Mouse (Mus musculus): Measurements from ENCODE around the gene Gm28053. TPM values are rescaled to one million over a fixed set of nuclear protein-coding genes. Genes with fewer than 3 reads are reported as not detected.
A peak's percentile ranks its signal among the peaks of the same experiment; 100 is the strongest.

Gm28053 gene
- not detected in 2 replicates for polyA plus RNA-seq (2012; ENCODE audit: insufficient read depth, low replicate concordance)

GRCm38 (mm10) chr6:48718455-48718854 lies at the start of gene Gm28053, which contains the start of gene Gimap7:
Gm28053 (plus strand) TSS chr6:48718607.
Gimap7 (plus strand) TSS chr6:48718621.
- H3K27me3 ChIP-seq (replicated peaks), result peaks cover 5% of the 10 kb centered on the region
- no peak for TF ChIP-seq GATA1 (IDR thresholded peaks at IDR 0.05; ENCODE audit: borderline replicate concordance, low read length)
- TF ChIP-seq FLI1 (IDR thresholded peaks at IDR 0.05; ENCODE audit: low read length), result no peak
- no peaks in the 10 kb centered on the region for H3K9me3 ChIP-seq
- no peaks in the 10 kb centered on the region for H3K36me3 ChIP-seq (replicated peaks; ENCODE audit: low read length)
- peaks cover 26% of the 10 kb centered on the region for H3K4me1 ChIP-seq
- no peak within 1 kb of the TSS for H3K4me3 ChIP-seq (replicated peaks)

- Histone ChIP-seq H3K4me3 (replicated peaks) (no peak overlapping the region), H3K27me3 (replicated peaks) (peaks cover 8% of the 10 kb centered on the region), H3K4me1 (peaks cover 27% of the 10 kb centered on the region), H3K36me3 (replicated peaks; ENCODE audit: low read length) (no peaks in the 10 kb centered on the region), H3K9me3 (no peaks in the 10 kb centered on the region)
- TF ChIP-seq FLI1 (IDR thresholded peaks at IDR 0.05; ENCODE audit: low read length) (no peak), GATA1 (IDR thresholded peaks at IDR 0.05; ENCODE audit: borderline replicate concordance, low read length) (no peak)
These were observed 48.9 kb upstream of the Gm28053 start for GRCm38 (mm10) chr6:48669446-48669969.

GRCm38 (mm10) chr6:48674291-48675058 lies 43.9 kb upstream of the Gm28053 start:
- no peaks in the 10 kb centered on the region for H3K9me3 ChIP-seq
- peaks cover 44% of the 10 kb centered on the region for H3K4me1 ChIP-seq
- H3K4me3 ChIP-seq (replicated peaks), result no peak overlapping the region
- no peak for TF ChIP-seq GATA1 (IDR thresholded peaks at IDR 0.05; ENCODE audit: borderline replicate concordance, low read length)
- no peaks in the 10 kb centered on the region for H3K27me3 ChIP-seq (replicated peaks)
- peaks cover 20% of the 10 kb centered on the region for H3K36me3 ChIP-seq (replicated peaks; ENCODE audit: low read length)

- TF ChIP-seq GATA1 (IDR thresholded peaks at IDR 0.05; ENCODE audit: borderline replicate concordance, low read length), result no peak
- no peak for TF ChIP-seq FLI1 (IDR thresholded peaks at IDR 0.05; ENCODE audit: low read length)
- no peaks in the 10 kb centered on the region for H3K27me3 ChIP-seq (replicated peaks)
- H3K36me3 ChIP-seq (replicated peaks; ENCODE audit: low read length), result peaks cover 30% of the 10 kb centered on the region
- peak overlapping the region; percentile 95 for H3K4me3 ChIP-seq (replicated peaks)
- no peaks in the 10 kb centered on the region for H3K9me3 ChIP-seq
- H3K4me1 ChIP-seq, result peaks cover 51% of the 10 kb centered on the region
These were observed 42.9 kb upstream of the Gm28053 start for GRCm38 (mm10) chr6:48675400-48675930.

GRCm38 (mm10) chr6:48675931-48676859 lies 42.2 kb upstream of the Gm28053 start, which contains the start of gene Gimap9:
Gimap9 (plus strand) TSS chr6:48676129.
- Histone ChIP-seq H3K4me1 (peaks cover 57% of the 10 kb centered on the region), H3K9me3 (no peaks in the 10 kb centered on the region), H3K4me3 (replicated peaks) (peak within 1 kb of the TSS; percentile 95), H3K36me3 (replicated peaks; ENCODE audit: low read length) (peaks cover 30% of the 10 kb centered on the region), H3K27me3 (replicated peaks) (no peaks in the 10 kb centered on the region)
- TF ChIP-seq GATA1 (IDR thresholded peaks at IDR 0.05; ENCODE audit: borderline replicate concordance, low read length) (no peak), FLI1 (IDR thresholded peaks at IDR 0.05; ENCODE audit: low read length) (no peak)

- Histone ChIP-seq H3K9me3 (no peaks in the 10 kb centered on the region), H3K36me3 (replicated peaks; ENCODE audit: low read length) (peaks cover 30% of the 10 kb centered on the region), H3K27me3 (replicated peaks) (no peaks in the 10 kb centered on the region), H3K4me1 (peaks cover 64% of the 10 kb centered on the region), H3K4me3 (replicated peaks) (peak overlapping the region; percentile 95)
- no peak for TF ChIP-seq FLI1 (IDR thresholded peaks at IDR 0.05; ENCODE audit: low read length)
- no peak for TF ChIP-seq GATA1 (IDR thresholded peaks at IDR 0.05; ENCODE audit: borderline replicate concordance, low read length)
These were observed 41.5 kb upstream of the Gm28053 start for GRCm38 (mm10) chr6:48676860-48677415.

- Histone ChIP-seq H3K27me3 (replicated peaks) (no peaks in the 10 kb centered on the region), H3K4me3 (replicated peaks) (peak overlapping the region; percentile 95), H3K9me3 (no peaks in the 10 kb centered on the region), H3K36me3 (replicated peaks; ENCODE audit: low read length) (peaks cover 30% of the 10 kb centered on the region), H3K4me1 (peaks cover 70% of the 10 kb centered on the region)
- TF ChIP-seq GATA1 (IDR thresholded peaks at IDR 0.05; ENCODE audit: borderline replicate concordance, low read length) (no peak), FLI1 (IDR thresholded peaks at IDR 0.05; ENCODE audit: low read length) (no peak)
These were observed 40.7 kb upstream of the Gm28053 start for GRCm38 (mm10) chr6:48677492-48678345.

- H3K27me3 ChIP-seq (replicated peaks), result no peaks in the 10 kb centered on the region
- peaks cover 77% of the 10 kb centered on the region for H3K4me1 ChIP-seq
- peaks cover 30% of the 10 kb centered on the region for H3K36me3 ChIP-seq (replicated peaks; ENCODE audit: low read length)
- no peak for TF ChIP-seq GATA1 (IDR thresholded peaks at IDR 0.05; ENCODE audit: borderline replicate concordance, low read length)
- TF ChIP-seq FLI1 (IDR thresholded peaks at IDR 0.05; ENCODE audit: low read length), result no peak
- H3K9me3 ChIP-seq, result no peaks in the 10 kb centered on the region
- H3K4me3 ChIP-seq (replicated peaks), result no peak overlapping the region
These were observed 40.0 kb upstream of the Gm28053 start for GRCm38 (mm10) chr6:48678391-48678790.
